Mouse (Mus musculus) hindbrain, embryonic 11.5 days (tissue): Measurements from ENCODE around the gene Gm3558. TPM values are rescaled to one million over a fixed set of nuclear protein-coding genes. Genes with fewer than 3 reads are reported as not detected.
A peak's percentile ranks its signal among the peaks of the same experiment; 100 is the strongest.
"Not testable (repeated sequence)": the region's sequence is repeated elsewhere in the genome, so short reads cannot be mapped to it uniquely, and the experiment has no call there.

Source experiments
- ATAC-seq: fragments of 200-750 bp; cut with Nextera tagmentation; 2 replicates; pipeline ENCODE4 v1.8.0; 2017; ENCODE audit warnings: mild to moderate bottlenecking, moderate TSS enrichment, moderate library complexity; ENCODE audit not compliant: low FRiP score
- DNase-seq: peaks from one replicate; pipeline ENCODE4 v3.0.0-alpha.2; 2015; ENCODE audit warnings: low spot score
- H3K27ac ChIP-seq: fragments of 300-500 bp; sonication (generic); 2 replicates; pipeline ENCODE4 v1.5.1; 2014; ENCODE audit warnings: mild to moderate bottlenecking, low read depth, low read length
- H3K27me3 ChIP-seq: fragments of 300-500 bp; sonication (generic); 2 replicates; pipeline ENCODE4 v1.6.1; 2014; ENCODE audit warnings: mild to moderate bottlenecking, low read length, moderate library complexity, mixed read lengths; ENCODE audit not compliant: control insufficient read depth, insufficient read depth
- H3K36me3 ChIP-seq: fragments of 300-500 bp; sonication (generic); 2 replicates; pipeline ENCODE4 v1.6.1; 2014; ENCODE audit warnings: mild to moderate bottlenecking, low read length, moderate library complexity, mixed read lengths; ENCODE audit not compliant: control insufficient read depth, insufficient read depth
- H3K4me1 ChIP-seq: fragments of 300-500 bp; sonication (generic); replicated peaks from 2 replicates; pipeline ENCODE4 v1.6.1; 2014; ENCODE audit warnings: low read length, mixed read lengths; ENCODE audit not compliant: control insufficient read depth, insufficient read depth
- H3K4me2 ChIP-seq: fragments of 300-500 bp; sonication (generic); replicated peaks from 2 replicates; pipeline ENCODE4 v1.6.1; 2014; ENCODE audit warnings: mild to moderate bottlenecking, low read depth, low read length
- H3K4me3 ChIP-seq: fragments of 300-500 bp; sonication (generic); 2 replicates; pipeline ENCODE4 v1.5.1; 2014; ENCODE audit warnings: low read depth, low read length
- H3K9ac ChIP-seq: fragments of 300-500 bp; sonication (generic); 2 replicates; pipeline ENCODE4 v1.6.1; 2014; ENCODE audit warnings: low read depth, low read length
- H3K9me3 ChIP-seq: fragments of 300-500 bp; sonication (generic); 2 replicates; pipeline ENCODE4 v1.6.1; 2016; ENCODE audit warnings: low read length; ENCODE audit not compliant: control insufficient read depth
- WGBS: fragments of 180-500 bp; shearing (Covaris S2); extraction: QIAGEN DNeasy Blood & Tissue Kit; methylation state at CpG from one replicate; pipeline ENCODE4 v1.1.7; 2014; 5-methylcytosine and 5-hydroxymethylcytosine counted together
- polyA plus RNA-seq: library from polyadenylated mRNA; unstranded; fragments of >200 nt; fragmentation: Nextera tagmentation; extraction: Ambion mirVana; gene quantifications from 2 replicates; pipeline ENCODE4 v1.2.1, GENCODE M21; 2014

Gm3558 gene
- polyA plus RNA-seq: 0.63 and 1.7 TPM in 2 replicates

DNA sequence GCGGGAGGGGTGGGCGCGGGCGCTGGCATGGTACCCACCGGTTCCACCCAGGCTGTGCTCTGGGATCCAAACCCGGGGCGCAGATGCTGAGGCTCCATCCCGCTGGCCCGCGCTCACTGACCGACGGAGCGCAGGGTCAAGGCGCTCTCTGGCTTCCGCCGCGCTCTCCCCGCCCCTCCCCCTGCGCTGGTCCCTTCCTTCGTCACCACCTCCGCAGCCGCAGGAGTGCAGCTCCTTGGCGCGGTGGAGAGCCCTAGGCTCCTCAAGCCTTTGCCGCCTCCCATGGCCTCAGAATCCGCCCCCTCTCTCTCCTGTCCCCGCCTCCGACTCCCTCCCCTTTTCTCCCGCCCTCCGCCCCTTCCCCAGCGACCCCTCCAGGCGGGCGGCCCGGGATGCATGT, at the start of gene Gm3558:
Gene Gm3558 (minus strand): TSS at position 185 of the 400 bp plus-strand sequence.
- Histone ChIP-seq H3K4me3 (peak within 1 kb of the TSS; percentile 31), H3K4me2 (peak within 1 kb of the TSS; percentile 44)
- not testable (repeated sequence) for H3K9ac ChIP-seq, H3K27ac ChIP-seq, H3K36me3 ChIP-seq, DNase-seq, ATAC-seq, H3K27me3 ChIP-seq, H3K9me3 ChIP-seq, H3K4me1 ChIP-seq
- no CpG with 5 or more reads among the region's 34 CpGs for WGBS

DNA sequence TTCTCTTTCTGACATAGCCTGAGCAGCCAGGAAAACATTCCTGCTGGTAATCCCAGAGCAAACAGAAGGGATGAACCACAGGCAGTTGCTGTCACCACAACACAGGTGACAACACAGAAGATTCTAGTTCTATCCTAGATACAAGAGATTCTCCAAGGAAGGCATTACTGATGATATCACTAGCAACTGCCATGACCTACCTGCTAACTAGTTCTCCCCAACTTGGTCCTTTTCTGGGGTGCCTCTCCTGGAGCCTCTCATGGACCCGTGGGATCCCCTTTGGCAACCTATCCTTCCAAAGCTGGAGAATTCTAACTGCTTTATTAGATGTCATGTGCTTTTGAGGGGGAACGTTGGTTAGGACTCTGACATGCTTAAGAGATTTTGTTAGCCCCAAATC, 27.1 kb upstream of the Gm3558 start, which contains the start of gene Gm10338:
Gene Gm10338 (minus strand): TSS at position 101 of the 400 bp plus-strand sequence.
- not testable (repeated sequence) for H3K27ac ChIP-seq, H3K36me3 ChIP-seq, H3K9ac ChIP-seq, H3K4me1 ChIP-seq, H3K4me3 ChIP-seq, H3K9me3 ChIP-seq, ATAC-seq, DNase-seq, H3K27me3 ChIP-seq, H3K4me2 ChIP-seq
- no CpG with 5 or more reads among the region's 2 CpGs for WGBS

DNA sequence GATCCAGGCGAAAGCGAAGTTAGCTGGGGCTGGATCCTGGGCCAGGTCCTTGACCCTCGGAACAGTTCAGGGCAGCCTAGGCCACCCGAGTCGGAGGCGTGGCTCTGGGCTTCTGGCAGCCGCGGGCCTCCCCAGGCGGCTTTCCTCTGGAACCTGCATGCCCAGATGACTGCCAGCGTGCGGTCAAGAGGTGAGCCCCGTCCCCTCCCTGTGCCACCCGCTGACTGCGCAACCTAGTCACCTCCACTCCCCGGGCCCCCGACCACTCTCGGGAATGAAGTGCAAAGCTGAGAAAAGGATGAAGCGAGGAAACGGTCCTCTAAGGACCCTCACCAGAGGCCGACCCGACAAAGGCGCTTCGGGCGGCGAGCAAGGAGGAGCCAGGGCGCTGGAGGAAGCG, 476 bp downstream of the Gm3558 start:
- peak overlapping the region; percentile 44 for H3K4me2 ChIP-seq
- not testable (repeated sequence) for ATAC-seq, H3K36me3 ChIP-seq, H3K4me1 ChIP-seq, H3K27me3 ChIP-seq, H3K9ac ChIP-seq, H3K27ac ChIP-seq, H3K9me3 ChIP-seq
- DNase-seq: peak; percentile 19
- under 1% methylated on average over 21 of the region's 27 CpGs for WGBS
- peak overlapping the region; percentile 31 for H3K4me3 ChIP-seq

DNA sequence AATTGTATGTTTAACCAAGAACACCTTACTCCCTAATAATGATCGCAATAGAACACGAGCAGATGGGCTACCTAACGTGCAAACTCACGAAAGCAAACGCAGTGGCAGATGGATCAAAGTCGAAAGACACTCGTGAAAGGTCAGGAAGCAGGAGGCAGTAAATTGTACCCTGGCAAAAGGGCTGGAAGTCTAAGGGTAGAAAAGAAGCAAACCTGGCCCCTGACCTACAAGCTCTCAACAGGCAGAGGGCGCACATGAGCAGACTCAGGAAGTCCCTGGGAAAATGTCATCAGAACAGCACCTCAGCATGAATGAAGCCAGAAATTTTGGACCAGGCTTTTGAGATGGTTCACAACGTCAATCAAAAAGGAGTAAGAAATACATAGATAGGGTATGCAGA, 1.1 kb downstream of the Gm3558 start:
- H3K4me1 ChIP-seq, DNase-seq, H3K27ac ChIP-seq, H3K4me2 ChIP-seq, H3K9ac ChIP-seq, H3K9me3 ChIP-seq, H3K36me3 ChIP-seq, H3K27me3 ChIP-seq, ATAC-seq, H3K4me3 ChIP-seq: not testable (repeated sequence)
- WGBS: 8% methylated on average over 6 of the region's 9 CpGs

Other genes starting within 250 kb of the Gm3558 start
- not detected in 2 replicates for gene Gm5797, start 236.2 kb downstream of the Gm3558 start, polyA plus RNA-seq
- gene Gm8374, start 203.4 kb downstream of the Gm3558 start, polyA plus RNA-seq: not detected in 2 replicates
- gene Gm3755, start 117.6 kb downstream of the Gm3558 start, polyA plus RNA-seq: not detected in 2 replicates
- gene Gm3752, start 84.8 kb downstream of the Gm3558 start, polyA plus RNA-seq: 3.3 TPM in 2 replicates
- gene Gm10338, start 27.0 kb upstream of the Gm3558 start, polyA plus RNA-seq: not detected in 2 replicates
- gene Gm10128, start 75.4 kb upstream of the Gm3558 start, polyA plus RNA-seq: not detected in 2 replicates
- gene Gm26661, start 223.0 kb upstream of the Gm3558 start, polyA plus RNA-seq: not detected in 2 replicates
- gene Flnb, start 249.4 kb upstream of the Gm3558 start, polyA plus RNA-seq: 12.9 and 16.5 TPM in 2 replicates